Mouse (Mus musculus) lung, embryonic 14.5 days (tissue): ENCODE measurements at regions not wholly inside any gene's neighbourhood (a gene's known extent, or its start where the extent isn't known, plus 50 kb on each side); places are given as distances from the start of the nearest gene placed in this dataset.

Source experiments
- ATAC-seq: fragments of 200-750 bp; cut with Nextera tagmentation; 2 replicates; pipeline ENCODE4 v1.8.0; 2017; ENCODE audit warnings: mild to moderate bottlenecking, moderate TSS enrichment, moderate library complexity; ENCODE audit not compliant: insufficient read depth
- DNase-seq: peaks from one replicate; pipeline ENCODE4 v3.0.0-alpha.2; 2015
- H3K27ac ChIP-seq: fragments of 300-500 bp; sonication (generic); 2 replicates; pipeline ENCODE4 v1.5.1; 2014; ENCODE audit warnings: low read depth, mild to moderate bottlenecking, moderate library complexity
- H3K27me3 ChIP-seq: fragments of 300-500 bp; sonication (generic); 2 replicates; pipeline ENCODE4 v1.6.1; 2014; ENCODE audit warnings: low read length, control low read depth; ENCODE audit not compliant: insufficient read depth
- H3K36me3 ChIP-seq: fragments of 300-500 bp; sonication (generic); 2 replicates; pipeline ENCODE4 v1.6.1; 2014; ENCODE audit warnings: control low read depth; ENCODE audit not compliant: insufficient read depth
- H3K4me1 ChIP-seq: fragments of 300-500 bp; sonication (generic); 2 replicates; pipeline ENCODE4 v1.6.1; 2014; ENCODE audit warnings: antibody characterized with exemption, control low read depth; ENCODE audit not compliant: insufficient read depth
- H3K4me2 ChIP-seq: fragments of 300-500 bp; sonication (generic); 2 replicates; pipeline ENCODE4 v1.6.1; 2014; ENCODE audit warnings: mild to moderate bottlenecking
- H3K4me3 ChIP-seq: fragments of 300-500 bp; sonication (generic); 2 replicates; pipeline ENCODE4 v1.5.1; 2014; ENCODE audit warnings: low read depth, low read length
- H3K9ac ChIP-seq: fragments of 300-500 bp; sonication (generic); 2 replicates; pipeline ENCODE4 v1.6.1; 2014
- H3K9me3 ChIP-seq: fragments of 300-500 bp; sonication (generic); 2 replicates; pipeline ENCODE4 v1.6.1; 2016; ENCODE audit warnings: low read depth, low read length, control low read depth
- CTCF ChIP-seq: IDR thresholded peaks from 2 replicates; pipeline ENCODE4 v1.5.1; 2016; ENCODE audit warnings: antibody characterized with exemption, low read depth
- WGBS: fragments of 180-500 bp; shearing (Covaris S2); extraction: QIAGEN DNeasy Blood & Tissue Kit; methylation state at CpG from one replicate; pipeline ENCODE4 v1.1.7; 2014; 5-methylcytosine and 5-hydroxymethylcytosine counted together

GRCm38 (mm10) chr3:34781770-34782169 is 131.6 kb downstream of the Sox2 start:
- DNase-seq = no peak
- WGBS = 81% methylated on average over 6 of the region's 6 CpGs
- no peaks in the 10 kb centered on the region for H3K4me1 ChIP-seq
- no peak overlapping the region for H3K4me2 ChIP-seq
- no peaks in the 10 kb centered on the region for H3K9me3 ChIP-seq
- H3K36me3 ChIP-seq = no peaks in the 10 kb centered on the region
- no peak overlapping the region for H3K9ac ChIP-seq
- H3K27ac ChIP-seq = no peak overlapping the region
- no peaks in the 10 kb centered on the region for H3K27me3 ChIP-seq
- TF ChIP-seq CTCF = no peak
- no peak overlapping the region for H3K4me3 ChIP-seq
- ATAC-seq = no peak

DNA sequence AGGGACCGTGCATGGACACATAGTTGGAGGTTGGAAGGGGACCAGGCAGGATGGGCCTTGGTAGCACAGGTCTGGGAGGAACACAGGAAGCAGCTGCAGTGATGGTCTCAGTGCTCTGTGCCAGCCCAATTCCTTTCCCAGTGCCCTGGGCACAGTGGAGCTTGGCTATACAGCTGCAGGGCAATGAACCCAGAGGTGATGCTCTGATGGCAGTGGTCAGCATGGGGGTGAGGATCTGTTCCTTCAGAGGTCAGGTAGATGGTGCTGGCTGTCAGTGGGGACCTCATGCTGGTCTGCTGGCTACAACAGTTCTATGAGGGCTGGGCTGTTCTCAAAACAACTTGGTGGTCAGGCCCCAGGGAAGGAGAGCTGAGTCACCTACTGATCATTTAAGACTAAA is 133.2 kb downstream of the Sox2 start:
- ATAC-seq = no peak

DNA sequence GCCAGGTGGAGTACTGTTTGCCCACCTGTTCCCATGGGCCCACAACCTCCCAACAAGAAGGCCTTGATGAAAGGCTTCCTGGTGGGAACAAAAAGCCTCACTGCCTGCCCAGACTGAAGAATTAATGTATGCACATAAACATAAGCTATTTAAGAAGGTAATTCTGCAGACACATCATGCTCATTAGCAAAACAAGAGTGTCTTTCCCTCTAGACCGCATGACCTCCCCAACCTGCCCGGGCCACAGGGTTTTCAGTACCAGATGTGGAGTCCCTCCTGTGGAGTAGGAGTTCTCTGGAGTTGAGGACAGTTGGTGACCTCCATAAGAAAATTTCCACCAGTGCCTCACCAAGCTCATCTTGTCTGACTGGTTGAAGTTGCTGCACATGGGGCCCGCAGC is 137.0 kb downstream of the Sox2 start:
- H3K9me3 ChIP-seq = no peaks in the 10 kb centered on the region
- no peak for TF ChIP-seq CTCF
- no peak for DNase-seq
- no peak overlapping the region for H3K27ac ChIP-seq
- no peaks in the 10 kb centered on the region for H3K27me3 ChIP-seq
- H3K4me2 ChIP-seq = no peak overlapping the region
- no peak overlapping the region for H3K9ac ChIP-seq
- H3K4me3 ChIP-seq = no peak overlapping the region
- WGBS = 90% methylated on average over 3 of the region's 3 CpGs
- no peaks in the 10 kb centered on the region for H3K4me1 ChIP-seq
- ATAC-seq = no peak
- H3K36me3 ChIP-seq = no peaks in the 10 kb centered on the region

More for the DNA sequence above, 133.2 kb downstream of the Sox2 start:
- WGBS = 71% methylated on average over 1 of the region's 1 CpGs
- Histone ChIP-seq H3K36me3 (no peaks in the 10 kb centered on the region), H3K4me1 (no peaks in the 10 kb centered on the region), H3K4me2 (no peak overlapping the region), H3K4me3 (no peak overlapping the region), H3K27me3 (no peaks in the 10 kb centered on the region), H3K27ac (no peak overlapping the region), H3K9ac (no peak overlapping the region), H3K9me3 (no peaks in the 10 kb centered on the region)
- no peak for TF ChIP-seq CTCF
- no peak for DNase-seq

DNA sequence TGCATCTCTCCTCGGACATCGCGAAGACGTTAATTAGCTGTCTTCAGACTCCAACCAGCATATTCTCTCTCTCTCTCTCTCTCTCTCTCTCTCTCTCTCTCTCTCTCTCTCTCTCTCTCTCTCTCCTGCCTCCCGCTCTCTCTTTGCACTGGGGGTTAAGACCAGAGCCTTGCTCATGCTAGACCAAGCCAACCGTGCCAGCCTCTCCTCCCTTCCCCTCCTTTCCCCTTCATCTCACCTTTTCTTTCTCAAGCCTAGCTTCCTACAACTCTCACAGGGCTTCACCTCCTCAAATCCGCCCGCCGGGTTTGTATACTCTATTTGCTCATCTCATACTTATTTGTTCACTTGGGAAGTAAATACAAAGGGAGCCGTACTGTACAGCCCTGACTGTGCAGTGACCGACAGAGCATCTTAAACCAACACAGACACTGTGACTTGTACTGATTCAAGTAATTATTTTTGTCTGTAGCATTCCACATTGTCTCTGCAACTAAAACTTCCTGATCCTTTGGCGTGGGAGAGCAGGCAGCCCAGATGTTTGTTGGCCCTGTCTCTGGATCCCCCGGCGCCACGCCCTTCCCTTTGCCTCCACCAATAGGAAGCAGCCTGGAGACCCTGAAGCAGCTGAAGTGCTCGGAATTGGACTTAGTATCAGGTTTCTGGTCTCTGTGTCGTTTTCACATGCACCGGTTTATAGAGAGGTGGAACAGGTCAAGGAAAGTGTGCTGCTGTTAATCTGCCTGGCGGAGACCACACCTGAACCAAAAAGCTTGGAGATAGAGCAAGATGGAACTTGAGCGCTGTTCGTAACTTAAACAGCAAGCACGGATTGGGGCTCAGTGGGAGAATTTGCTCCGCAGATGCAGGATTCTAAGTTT is 145.1 kb downstream of the Sox2 start:
- Histone ChIP-seq H3K4me2 (peak overlapping the region; percentile 60), H3K36me3 (no peaks in the 10 kb centered on the region), H3K4me1 (0 out of 2 replicates have a peak, but pooled peaks cover 2% of the 10 kb centered on the region), H3K27me3 (0 out of 2 replicates have a peak, but pooled peaks cover 3% of the 10 kb centered on the region), H3K4me3 (peak overlapping the region; percentile 32), H3K9me3 (no peaks in the 10 kb centered on the region), H3K27ac (no peak overlapping the region), H3K9ac (peak overlapping the region; percentile 23)
- no peak for TF ChIP-seq CTCF
- WGBS = 8% methylated on average over 23 of the region's 23 CpGs
- DNase-seq = peak; percentile 85
- ATAC-seq = peak; percentile 97

GRCm38 (mm10) chr3:34795984-34796266 is 145.7 kb downstream of the Sox2 start:
- H3K36me3 ChIP-seq = no peaks in the 10 kb centered on the region
- TF ChIP-seq CTCF = no peak
- H3K27ac ChIP-seq = no peak overlapping the region
- 0 out of 2 replicates have a peak, but pooled peaks cover 3% of the 10 kb centered on the region for H3K27me3 ChIP-seq
- DNase-seq (no peak), ATAC-seq (peak; percentile 15; the same call in 1 of the 2 replicates)
- peak overlapping the region; percentile 32 for H3K4me3 ChIP-seq
- no peaks in the 10 kb centered on the region for H3K9me3 ChIP-seq
- 7% methylated on average over 5 of the region's 5 CpGs for WGBS
- H3K9ac ChIP-seq = peak overlapping the region; percentile 23
- H3K4me1 ChIP-seq = 0 out of 2 replicates have a peak, but pooled peaks cover 2% of the 10 kb centered on the region
- peak overlapping the region; percentile 60 for H3K4me2 ChIP-seq

DNA sequence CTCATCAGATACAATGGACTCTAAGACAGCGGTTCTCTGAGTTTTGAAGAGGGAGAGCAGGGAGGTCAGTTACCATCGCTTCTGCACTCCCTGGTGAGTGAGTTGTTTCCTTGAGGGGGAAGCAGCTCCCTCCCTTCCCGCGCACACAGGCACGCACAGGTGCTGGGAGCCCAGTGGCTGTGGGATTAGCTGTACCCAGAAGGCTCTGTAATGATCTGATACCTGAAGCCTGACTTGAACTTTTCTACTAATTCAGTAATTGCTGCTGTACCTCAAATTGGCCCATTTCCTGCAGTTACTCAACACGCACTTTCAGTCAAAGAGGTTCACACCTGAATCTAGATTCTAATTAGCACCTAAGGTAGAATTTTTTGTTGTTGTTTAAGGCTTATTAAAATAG is 158.6 kb downstream of the Sox2 start:
- peaks cover 13% of the 10 kb centered on the region; the same call in 1 of the 2 replicates for H3K27me3 ChIP-seq
- DNase-seq (no peak), ATAC-seq (no peak)
- H3K4me3 ChIP-seq = no peak overlapping the region
- no peaks in the 10 kb centered on the region for H3K36me3 ChIP-seq
- H3K9me3 ChIP-seq = no peaks in the 10 kb centered on the region
- no peak for TF ChIP-seq CTCF
- H3K27ac ChIP-seq = no peak overlapping the region
- H3K4me2 ChIP-seq = no peak overlapping the region
- 13% methylated on average over 6 of the region's 6 CpGs for WGBS
- no peak overlapping the region for H3K9ac ChIP-seq
- H3K4me1 ChIP-seq = no peaks in the 10 kb centered on the region

DNA sequence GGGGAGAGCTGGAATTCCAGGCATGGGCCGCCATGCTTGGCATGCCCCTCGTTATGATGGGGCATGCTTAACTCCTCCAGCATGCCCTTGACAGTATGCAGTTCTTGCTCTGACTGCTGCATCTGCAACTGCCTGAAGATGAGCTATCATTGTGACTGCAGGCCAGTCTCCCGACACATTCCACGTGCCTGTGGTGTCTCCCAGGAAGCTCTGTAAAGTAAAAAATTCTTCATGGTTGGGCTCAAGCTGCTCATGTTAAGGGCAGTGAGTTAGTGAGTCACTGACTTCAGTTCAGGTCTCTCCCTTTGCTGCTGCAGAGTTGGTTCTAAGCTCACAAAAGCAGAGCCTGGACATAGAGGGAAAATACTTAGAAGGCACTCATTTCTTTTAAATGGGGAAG is 161.5 kb downstream of the Sox2 start:
- no peaks in the 10 kb centered on the region for H3K9me3 ChIP-seq
- no peak overlapping the region for H3K4me3 ChIP-seq
- no peak overlapping the region for H3K27ac ChIP-seq
- no peaks in the 10 kb centered on the region for H3K4me1 ChIP-seq
- H3K27me3 ChIP-seq = peaks cover 13% of the 10 kb centered on the region; the same call in 1 of the 2 replicates
- H3K9ac ChIP-seq = no peak overlapping the region
- whole genome bisulfite sequencing = 54% methylated on average over 4 of the region's 4 CpGs
- ATAC-seq (no peak), DNase-seq (no peak)
- no peaks in the 10 kb centered on the region for H3K36me3 ChIP-seq
- no peak overlapping the region for H3K4me2 ChIP-seq
- TF ChIP-seq CTCF = no peak
